20 mouse cellular contexts compared by ENCODE assay signal in genomic region chr3:126699740-126700139, GRCm38 (mm10).
"Had no signal": no experiment of that assay in that cellular context is flagged by ENCODE, and none has a peak within 500 bp of the region (broad histone marks: within the 10 kb centered on the region; RNA-seq: fewer than 3 reads in every experiment).

No protein-coding gene starts in this region.

- ATAC-seq: lung, postnatal 0 days had no signal

- H3K4me2 ChIP-seq: liver, embryonic 13.5 days; lung, embryonic 14.5 days; neural tube, embryonic 12.5 days; neural tube, embryonic 15.5 days had no signal

- H3K9me3 ChIP-seq: liver, embryonic 13.5 days; midbrain, embryonic 10.5 days; neural tube, embryonic 12.5 days; neural tube, embryonic 15.5 days had no signal

- H3K27ac ChIP-seq: kidney, postnatal 0 days; layer of hippocampus, adult 2 months; liver, embryonic 13.5 days; macrophage; midbrain, embryonic 10.5 days; neural tube, embryonic 12.5 days; neural tube, embryonic 15.5 days; stomach, postnatal 0 days had no signal

- H3K4me3 ChIP-seq: layer of hippocampus, adult 2 months; liver, embryonic 13.5 days; midbrain, embryonic 10.5 days; neural tube, embryonic 12.5 days; neural tube, embryonic 15.5 days had no signal

- H3K27me3 ChIP-seq: liver, embryonic 13.5 days; neural tube, embryonic 12.5 days; neural tube, embryonic 15.5 days had no signal

- DNase-seq: kidney, adult 9 months; kidney, postnatal 25 days; layer of hippocampus, adult 9-11 months; liver, embryonic 13.5 days; lung, embryonic 14.5 days; midbrain, embryonic 14.5 days; right cerebral cortex, adult 18-20 months; right cerebral cortex, postnatal 14 days; right cerebral cortex, postnatal 4 days; thymus, adult 2 months; thymus, postnatal 14 days; thymus, postnatal 4 days had no signal

- H3K9ac ChIP-seq: liver, embryonic 13.5 days; lung, embryonic 14.5 days; neural tube, embryonic 12.5 days; neural tube, embryonic 15.5 days had no signal

- H3K36me3 ChIP-seq: liver, embryonic 13.5 days; midbrain, embryonic 10.5 days; neural tube, embryonic 12.5 days; neural tube, embryonic 15.5 days had no signal
